Mouse (Mus musculus) testis, adult 2 months (tissue): ENCODE measurements around the gene Gnai1. TPM values are rescaled to one million over a fixed set of nuclear protein-coding genes. Genes with fewer than 3 reads are reported as not detected.

ENCODE experiments used
- H3K27ac ChIP-seq: fragments of 200-500 bp; 2 replicates; pipeline ENCODE4 v1.5.1; 2012; ENCODE audit warnings: low read depth, low read length; ENCODE audit not compliant: control insufficient read depth, insufficient read depth
- H3K27me3 ChIP-seq: fragments of 200-500 bp; 2 replicates; pipeline ENCODE4 v1.6.1; 2012; ENCODE audit warnings: mild to moderate bottlenecking, low read length, moderate library complexity; ENCODE audit not compliant: control insufficient read depth, insufficient read depth
- H3K36me3 ChIP-seq: fragments of 200-500 bp; 2 replicates; pipeline ENCODE4 v1.6.1; 2012; ENCODE audit warnings: mild to moderate bottlenecking, low read length; ENCODE audit not compliant: control insufficient read depth, insufficient read depth
- H3K4me1 ChIP-seq: fragments of 200-500 bp; 2 replicates; pipeline ENCODE4 v1.6.1; 2012; ENCODE audit warnings: low read length; ENCODE audit not compliant: control insufficient read depth, insufficient read depth
- H3K4me3 ChIP-seq: fragments of 200-500 bp; 2 replicates; pipeline ENCODE4 v1.5.1; 2012; ENCODE audit warnings: low read depth, mild to moderate bottlenecking, low read length, moderate library complexity, mixed read lengths; ENCODE audit not compliant: control insufficient read depth
- CTCF ChIP-seq: fragments of 200-500 bp; IDR thresholded peaks from 2 replicates; pipeline ENCODE4 v1.5.1; 2012; ENCODE audit warnings: low read depth, mild to moderate bottlenecking, inconsistent platforms, low read length, moderate library complexity; ENCODE audit not compliant: control insufficient read depth, insufficient read depth, insufficient replicate concordance
- POLR2A ChIP-seq: fragments of 200-500 bp; IDR thresholded peaks from 2 replicates; pipeline ENCODE4 v1.6.1; 2012; ENCODE audit warnings: low read depth, mild to moderate bottlenecking, inconsistent platforms, low read length, moderate library complexity; ENCODE audit not compliant: control insufficient read depth
- polyA plus RNA-seq: library from polyadenylated mRNA; depleted of rRNA; stranded (reverse); fragments of >200 nt; gene quantifications from 2 replicates; pipeline ENCODE4 v1.2.3, GENCODE M21; 2012

The Gnai1 gene
- polyA plus RNA-seq, 1 experiment, result 2.5 TPM

- TF ChIP-seq POLR2A (no peak), CTCF (no peak)
- H3K4me1 ChIP-seq, result no peaks in the 10 kb centered on the region
- H3K36me3 ChIP-seq, result no peaks in the 10 kb centered on the region
- no peak overlapping the region for H3K4me3 ChIP-seq
- no peaks in the 10 kb centered on the region for H3K27me3 ChIP-seq
- no peak overlapping the region for H3K27ac ChIP-seq
These were observed 131.3 kb downstream of the Gnai1 start for GRCm38 (mm10) chr5:18228866-18229265.

DNA sequence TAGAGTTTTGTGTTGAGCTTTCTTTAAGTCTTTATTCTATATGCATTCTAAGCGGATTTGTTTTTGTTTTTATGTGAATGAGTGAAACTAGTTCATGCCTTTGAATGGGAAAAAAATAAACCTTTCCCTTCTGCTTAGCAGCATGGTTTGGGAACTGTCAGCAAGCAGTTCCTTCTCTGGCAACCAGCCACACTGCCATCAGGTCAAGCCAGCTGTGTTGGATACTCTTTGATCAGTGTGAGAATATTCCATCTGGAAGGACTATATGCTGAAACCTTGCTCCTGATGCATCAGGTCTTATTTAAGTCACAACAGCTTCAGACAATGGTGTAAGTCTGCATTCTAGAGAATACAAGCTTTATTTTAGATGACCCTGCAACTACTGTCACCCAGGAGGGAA lies 139.3 kb downstream of the Gnai1 start:
- H3K4me3 ChIP-seq, result no peak overlapping the region
- TF ChIP-seq CTCF (no peak), POLR2A (no peak)
- H3K27me3 ChIP-seq, result no peaks in the 10 kb centered on the region
- H3K36me3 ChIP-seq, result no peaks in the 10 kb centered on the region
- no peak overlapping the region for H3K27ac ChIP-seq
- H3K4me1 ChIP-seq, result no peaks in the 10 kb centered on the region

DNA sequence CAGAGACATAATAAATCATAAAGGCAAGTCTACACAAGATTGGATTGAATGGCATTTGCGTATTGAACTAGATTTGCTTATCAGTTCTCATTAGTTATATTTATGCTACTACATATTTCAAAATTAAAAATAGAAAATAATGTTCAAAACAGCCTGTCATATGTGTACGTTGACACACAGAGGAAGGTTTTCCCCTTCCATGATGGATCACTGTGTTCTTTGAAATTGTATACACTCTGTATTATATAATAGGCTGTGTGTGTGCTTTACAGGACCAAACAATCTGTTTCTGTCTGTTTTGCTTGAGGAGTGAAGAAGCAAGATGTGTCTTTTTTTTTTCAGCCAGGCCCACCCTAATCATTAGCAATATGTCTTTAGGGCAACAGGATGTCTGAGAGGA lies 141.9 kb downstream of the Gnai1 start:
- Histone ChIP-seq H3K36me3 (no peaks in the 10 kb centered on the region), H3K27me3 (no peaks in the 10 kb centered on the region), H3K4me1 (no peaks in the 10 kb centered on the region), H3K4me3 (no peak overlapping the region), H3K27ac (no peak overlapping the region)
- no peak for TF ChIP-seq POLR2A
- no peak for TF ChIP-seq CTCF

DNA sequence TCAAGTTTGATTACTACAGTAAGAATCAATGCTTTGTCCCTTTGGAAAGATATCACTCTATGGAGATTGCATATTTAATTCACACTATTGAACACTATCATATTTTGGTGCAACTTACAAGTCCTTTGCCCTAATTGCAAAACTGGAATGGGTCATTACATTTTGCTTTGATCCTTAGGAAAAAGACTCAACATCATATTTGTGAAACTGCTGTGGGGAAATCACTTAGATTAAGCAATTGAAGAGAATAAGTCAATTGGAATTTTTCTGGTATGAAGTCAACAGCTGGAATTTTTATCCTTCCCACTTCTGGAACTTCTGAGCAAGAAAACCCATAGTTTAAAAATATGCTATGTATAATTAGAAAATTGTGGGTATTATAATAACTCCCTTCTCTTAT lies 142.3 kb downstream of the Gnai1 start:
- Histone ChIP-seq H3K27me3 (no peaks in the 10 kb centered on the region), H3K4me3 (no peak overlapping the region), H3K36me3 (no peaks in the 10 kb centered on the region), H3K4me1 (no peaks in the 10 kb centered on the region), H3K27ac (no peak overlapping the region)
- TF ChIP-seq CTCF (no peak), POLR2A (no peak)
